Mouse (Mus musculus) spleen, postnatal 36 days (tissue): ENCODE results near the gene Rab4b.
A peak's percentile ranks its signal among the peaks of the same experiment; 100 is the strongest.

Experiments
- DNase-seq, 2 experiments: peaks; one replicate each; pipeline ENCODE4 v3.0.0; 2022; ENCODE audit warnings: low spot score in 2 of 2, mixed read lengths in 1 of 2

Rab4b gene

DNA sequence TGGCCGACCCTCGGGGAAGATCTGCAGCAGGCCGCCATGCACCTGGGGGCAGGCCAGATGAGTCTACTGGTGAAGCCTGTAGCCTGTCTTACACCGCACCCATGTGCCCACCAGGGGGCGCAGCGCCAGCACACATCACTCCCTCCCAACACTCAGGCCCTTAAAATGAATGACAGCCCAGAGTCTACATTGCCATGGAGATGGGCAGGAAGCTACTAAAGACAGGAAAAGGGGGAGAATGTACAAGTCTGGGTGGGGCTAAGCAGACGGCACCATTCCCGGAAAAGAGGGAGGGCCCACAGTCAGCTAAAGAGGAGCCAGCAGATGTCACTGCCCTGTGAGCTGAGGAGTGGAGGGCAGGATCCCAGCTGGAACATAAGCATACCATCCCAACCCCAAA, 18.8 kb downstream of the Rab4b start:
- peak; percentile 84 to 86 for DNase-seq

DNA sequence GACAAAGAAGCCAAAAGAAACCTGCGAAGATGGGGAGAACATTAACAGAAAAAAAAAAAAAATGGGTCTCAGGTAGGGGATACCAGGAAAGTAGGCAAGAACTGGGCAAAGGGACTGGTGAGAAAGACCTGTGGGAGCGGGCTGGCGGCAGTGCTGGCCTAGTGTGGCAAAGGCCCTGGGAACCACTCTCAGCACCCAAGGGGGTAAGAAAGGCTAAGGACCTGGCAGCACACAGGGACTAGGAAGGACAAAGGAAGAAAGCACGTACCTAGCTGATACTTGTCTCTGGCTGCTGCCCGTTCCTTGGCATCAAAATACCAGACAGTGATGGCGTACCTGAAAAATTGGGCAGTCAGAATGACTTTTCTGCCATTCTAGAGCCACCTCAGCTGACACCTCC, 19.4 kb downstream of the Rab4b start:
- DNase-seq = no peak

DNA sequence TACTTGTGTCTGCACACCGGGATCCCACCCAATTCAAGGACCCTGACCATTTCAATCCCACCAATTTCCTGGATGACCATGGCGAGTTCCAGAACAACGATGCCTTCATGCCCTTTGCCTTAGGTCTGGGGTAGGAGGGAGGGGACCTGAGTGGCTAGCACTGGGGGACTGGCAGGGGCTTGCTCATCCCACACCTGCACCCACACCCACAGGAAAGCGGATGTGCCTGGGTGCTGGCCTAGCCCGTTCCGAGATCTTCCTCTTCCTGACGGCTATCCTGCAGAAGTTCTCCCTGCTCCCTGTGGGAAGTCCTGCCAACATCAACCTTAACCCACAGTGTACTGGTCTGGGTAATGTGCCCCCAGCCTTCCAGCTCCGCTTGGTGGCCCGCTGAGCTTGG, 20.5 kb downstream of the Rab4b start:
- no peak for DNase-seq

DNA sequence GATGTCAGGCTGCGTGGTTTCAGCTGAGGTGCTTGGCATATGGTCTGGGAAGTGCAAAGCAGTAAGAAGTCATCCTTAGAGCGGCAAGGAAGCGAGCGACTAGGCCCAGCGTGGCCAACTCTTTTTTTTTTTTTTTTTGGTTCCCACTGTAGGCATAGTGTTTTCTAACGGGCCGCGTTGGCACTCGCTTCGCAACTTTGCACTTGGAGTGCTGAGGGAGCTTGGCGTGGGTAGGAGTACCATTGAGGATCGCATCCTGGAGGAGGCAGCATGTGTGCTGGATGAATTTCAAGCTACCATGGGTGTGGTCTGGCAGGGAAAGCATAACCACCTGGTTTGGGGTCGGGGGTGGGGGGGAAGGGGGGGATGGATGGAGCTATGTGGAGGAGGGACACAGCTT, 22.7 kb downstream of the Rab4b start:
- DNase-seq = no peak

DNA sequence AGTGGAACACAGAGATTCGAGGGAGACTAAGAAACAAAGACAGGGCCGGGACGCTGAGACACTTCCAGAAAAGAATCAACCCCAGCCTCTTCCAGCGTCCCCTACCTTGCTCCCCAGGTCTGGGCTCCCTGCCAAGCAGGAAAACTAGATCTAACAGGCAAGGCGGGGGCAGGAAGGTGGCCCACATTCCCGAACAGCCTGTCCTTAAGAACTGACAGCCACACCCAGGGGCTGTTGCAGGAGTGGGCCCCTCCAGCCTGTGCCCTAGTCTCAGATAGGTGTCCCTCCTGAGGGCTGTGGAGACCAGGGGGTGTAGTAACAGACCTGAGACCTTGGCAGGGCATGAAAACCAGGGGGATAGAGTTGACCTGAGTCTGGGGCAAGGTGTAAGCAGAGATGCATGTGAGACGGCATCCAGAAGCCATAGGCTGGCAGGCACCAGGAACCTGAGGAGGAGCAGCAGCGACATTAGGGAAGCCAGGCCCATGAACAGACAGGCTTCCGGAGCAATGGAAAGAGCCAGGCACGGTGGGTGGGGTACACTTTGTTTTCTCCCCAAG, 25.4 kb downstream of the Rab4b start, which contains the start of gene Cyp2t4:
Cyp2t4 (plus strand) TSS at position 510 of the 560 bp plus-strand sequence.
- no peak for DNase-seq

DNA sequence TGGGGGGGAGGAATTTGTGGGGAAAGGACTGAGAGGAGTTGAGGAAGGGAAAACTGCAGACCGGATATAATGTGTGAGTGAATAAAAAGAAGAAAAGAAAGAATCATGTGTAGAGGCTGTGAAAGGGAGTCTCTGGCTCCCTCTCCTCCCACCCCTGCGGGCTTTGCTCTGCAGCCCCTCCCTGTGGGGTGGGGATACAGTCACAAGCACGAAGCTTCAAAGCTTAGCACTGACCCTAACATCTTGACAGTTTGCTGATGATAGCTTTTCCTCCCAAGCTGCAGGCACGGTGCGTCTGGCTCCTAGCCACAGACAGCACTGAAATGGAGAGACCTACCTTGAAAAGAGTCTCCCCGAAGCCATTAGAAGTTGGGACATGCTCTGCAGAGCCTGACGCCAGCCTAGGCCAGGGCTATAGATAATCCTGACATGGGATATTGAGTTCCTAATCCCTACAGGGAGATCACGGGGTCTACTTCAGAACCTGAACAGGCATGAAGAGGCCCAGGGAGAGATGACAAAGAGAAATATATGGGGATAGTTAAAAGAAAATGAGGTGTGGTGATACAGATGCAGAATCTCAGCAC, 42.2 kb downstream of the Rab4b start:
- no peak for DNase-seq

DNA sequence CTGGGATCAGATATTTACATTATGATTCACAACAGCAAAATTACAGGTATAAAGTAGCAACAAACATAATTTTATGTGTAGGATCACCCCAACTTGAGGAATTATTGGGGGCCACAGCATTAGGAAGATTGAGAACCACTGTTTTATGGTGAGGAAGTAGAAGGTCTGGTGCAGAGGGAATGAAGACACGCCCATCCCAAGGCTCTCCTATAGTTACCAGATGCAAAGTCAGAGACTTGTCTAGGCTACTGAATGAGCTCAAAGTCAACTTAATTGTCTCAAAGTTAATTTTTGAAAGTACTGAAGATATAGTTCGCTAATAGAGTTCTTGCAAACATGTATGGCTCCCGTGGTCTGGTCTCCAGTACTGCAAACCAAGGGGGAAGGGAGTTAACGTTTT, 44.9 kb downstream of the Rab4b start:
- DNase-seq = no peak

DNA sequence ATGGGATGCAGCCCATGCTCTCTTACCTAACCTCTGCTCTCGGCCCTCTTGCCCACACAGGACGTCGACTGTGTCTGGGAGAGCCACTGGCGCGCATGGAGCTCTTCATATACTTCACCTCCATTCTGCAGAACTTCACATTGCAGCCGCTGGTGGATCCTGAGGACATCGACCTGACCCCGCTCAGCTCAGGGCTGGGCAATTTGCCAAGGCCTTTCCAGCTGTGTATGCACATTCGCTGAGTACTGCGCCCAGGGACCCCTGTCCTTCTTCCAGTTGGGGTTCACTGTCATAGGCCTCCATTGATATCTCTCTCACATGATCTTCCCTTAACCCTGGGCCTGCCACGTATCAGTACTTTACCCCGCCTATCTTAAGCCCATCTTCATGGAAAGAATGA, 45.5 kb downstream of the Rab4b start:
- DNase-seq = no peak

DNA sequence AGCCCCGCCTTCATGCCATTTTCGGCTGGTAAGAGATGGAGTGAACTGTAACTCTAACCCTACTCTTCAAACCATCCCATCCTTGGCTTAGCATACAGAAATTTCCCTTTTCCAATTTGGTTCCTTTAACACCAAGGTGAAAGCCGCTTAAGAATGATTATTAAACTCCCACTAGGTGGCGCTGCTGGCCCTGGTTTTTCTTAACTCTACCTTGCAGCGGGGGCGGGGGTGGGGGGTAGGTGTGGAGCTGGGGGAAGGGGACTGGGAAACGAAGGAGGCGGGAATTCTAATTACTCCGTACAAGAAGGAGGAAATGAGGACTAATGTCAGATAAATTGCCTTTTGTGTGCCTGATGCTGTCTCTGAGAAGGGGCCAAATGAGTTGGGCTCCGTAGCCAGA, 46.1 kb downstream of the Rab4b start:
- DNase-seq = no peak

DNA sequence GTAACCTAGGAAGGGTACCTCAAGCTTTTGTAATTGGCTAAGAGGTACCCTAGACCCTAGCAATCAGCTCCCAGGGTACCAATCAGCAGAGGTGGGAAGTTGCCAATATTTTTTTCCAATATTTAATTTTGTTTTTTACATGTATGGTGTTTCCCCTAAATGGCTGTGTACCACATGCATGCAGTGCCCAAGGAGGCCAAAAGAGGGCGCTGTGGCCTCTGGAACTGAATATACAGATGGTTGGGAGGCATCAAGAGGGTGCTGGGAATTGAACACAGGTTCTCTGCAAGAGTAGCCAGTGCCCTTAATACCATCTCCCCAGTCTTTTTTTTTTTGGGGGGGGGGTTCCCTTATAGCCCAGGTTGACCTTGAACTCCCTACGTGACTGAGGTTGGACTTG, 47.3 kb downstream of the Rab4b start:
- DNase-seq = no peak

DNA sequence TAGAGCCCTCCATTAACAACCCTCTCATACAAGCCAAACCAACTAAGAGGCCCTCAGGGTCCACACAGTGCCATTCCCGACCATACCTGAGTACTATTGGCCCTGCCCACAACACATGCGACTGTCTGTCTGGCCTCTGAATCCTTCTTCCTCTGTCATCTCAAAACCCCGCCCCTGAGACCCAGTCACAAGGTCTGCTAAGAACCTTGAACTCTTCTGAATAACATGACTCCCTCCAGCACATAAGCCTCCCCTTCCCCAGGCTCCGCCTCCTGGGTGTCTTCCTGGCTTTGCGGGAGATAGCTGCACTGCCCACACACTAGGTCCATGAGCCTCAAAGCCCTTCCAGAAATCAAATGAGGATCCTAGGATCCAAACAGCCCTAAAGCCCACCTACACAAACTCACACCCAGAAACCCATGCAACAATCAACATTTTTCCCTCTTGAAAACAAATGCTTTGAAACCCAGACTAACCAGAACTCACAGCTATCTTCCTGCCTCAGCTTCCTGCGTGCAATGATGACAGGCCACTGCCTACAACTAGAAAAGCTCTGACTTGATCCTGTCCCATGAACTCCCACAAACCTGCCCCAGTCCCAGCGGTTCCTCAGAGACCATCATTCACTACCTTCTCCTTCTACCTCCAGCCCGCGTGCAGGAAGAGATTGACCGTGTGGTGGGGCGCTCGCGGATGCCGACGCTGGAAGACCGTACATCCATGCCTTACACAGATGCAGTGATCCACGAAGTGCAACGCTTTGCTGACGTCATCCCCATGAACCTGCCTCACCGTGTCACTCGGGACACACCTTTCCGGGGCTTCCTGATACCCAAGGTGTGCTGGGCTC, 48.0 kb downstream of the Rab4b start:
- DNase-seq = no peak

DNA sequence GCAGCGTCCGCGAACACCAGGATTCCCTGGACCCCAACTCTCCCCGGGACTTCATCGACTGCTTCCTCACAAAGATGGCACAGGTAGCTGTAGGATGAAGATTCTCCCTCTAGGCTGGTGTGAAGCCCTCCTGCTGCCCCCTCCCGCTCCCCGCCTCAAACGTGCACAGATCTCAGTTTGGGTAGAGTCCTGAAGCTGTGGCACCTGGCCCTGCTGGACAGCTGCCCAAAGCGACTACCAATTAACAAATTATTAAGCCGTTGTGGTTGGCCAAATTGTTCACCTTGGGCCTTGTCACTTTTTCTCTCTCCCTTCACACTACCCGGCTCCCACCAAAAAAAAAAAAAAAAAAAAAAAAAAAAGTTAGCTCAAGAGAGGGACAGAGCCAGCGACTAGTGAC, 48.9 kb downstream of the Rab4b start:
- DNase-seq = no peak

DNA sequence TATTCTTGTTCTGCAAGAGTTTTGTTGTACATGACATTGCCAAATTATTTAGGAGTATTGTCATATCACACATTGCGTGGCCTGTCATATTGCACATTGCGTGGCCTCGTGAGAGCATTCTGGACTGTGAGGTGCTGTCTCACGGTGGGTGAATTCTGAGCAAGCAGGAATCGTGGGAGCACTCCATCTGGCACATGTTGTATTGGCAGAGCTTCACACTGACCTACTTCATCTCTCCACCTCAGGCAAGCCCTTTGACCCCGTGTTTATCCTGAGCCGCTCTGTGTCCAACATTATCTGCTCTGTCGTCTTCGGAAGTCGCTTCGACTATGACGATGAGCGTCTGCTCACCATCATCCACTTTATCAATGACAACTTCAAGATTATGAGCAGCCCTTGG, 49.8 kb downstream of the Rab4b start:
- DNase-seq = no peak

DNA sequence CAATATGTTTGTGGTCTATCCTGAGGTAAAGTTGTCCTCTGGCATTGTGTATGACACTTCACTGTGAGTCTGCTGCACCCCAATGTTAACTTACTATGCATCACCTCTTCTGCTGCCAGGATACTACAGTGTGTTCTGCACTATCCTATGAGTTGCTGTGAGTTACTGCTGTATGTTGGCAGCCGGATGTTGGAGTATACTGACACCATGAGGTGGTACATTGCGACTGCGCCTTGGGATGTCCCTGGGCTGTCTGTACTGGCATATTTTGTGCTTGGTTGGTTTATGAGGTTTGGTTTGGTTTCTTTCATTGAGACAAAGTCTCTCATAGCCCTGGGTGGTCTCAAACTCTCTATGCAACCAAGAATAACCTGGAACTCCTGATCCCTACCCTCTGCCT, 50.5 kb downstream of the Rab4b start:
- no peak for DNase-seq

DNA sequence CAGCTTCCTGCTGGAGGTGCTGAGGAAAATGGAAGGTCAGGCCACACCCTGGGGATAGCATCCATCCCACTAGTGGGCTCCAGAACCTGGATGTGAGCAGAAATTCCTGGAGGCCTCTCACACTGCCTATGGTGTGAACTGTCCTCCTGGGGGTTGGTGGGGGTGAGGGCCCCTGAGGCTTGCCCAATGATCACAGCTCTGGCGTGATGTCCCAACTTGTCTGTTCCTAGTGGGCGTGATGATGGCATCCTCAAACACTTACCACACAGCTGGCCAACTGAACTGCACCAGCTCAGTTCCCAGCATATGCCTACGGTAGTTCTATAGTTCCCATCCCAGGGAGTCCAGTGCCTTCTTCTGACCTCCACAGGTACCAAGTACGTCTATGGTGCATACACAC, 53.7 kb downstream of the Rab4b start:
- DNase-seq = no peak

DNA sequence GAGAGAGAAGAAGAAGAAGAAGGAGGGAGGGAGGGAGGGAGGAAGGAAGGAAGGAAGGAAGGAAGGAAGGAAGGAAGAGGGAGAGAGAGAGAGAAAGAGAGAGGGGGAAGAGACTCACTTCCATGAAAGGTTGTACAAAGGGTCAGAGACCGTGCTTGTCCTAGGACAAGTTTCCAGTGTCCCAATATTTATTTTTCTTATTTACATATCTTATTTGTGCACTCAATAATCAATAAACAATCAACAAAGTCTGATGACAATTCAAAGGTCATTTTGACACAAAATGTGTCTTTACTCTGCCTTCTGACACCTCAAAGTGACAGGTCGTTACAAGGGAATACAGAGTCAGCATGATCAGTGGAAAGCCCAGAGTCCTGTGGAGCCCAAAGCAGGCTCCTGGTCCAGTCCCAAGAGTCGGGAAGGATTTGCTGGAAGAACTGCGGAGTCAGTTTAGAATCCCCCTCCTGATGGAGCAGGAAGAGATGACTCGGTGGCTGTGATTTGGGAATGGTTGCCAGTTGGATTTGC, 54.3 kb downstream of the Rab4b start:
- no peak for DNase-seq

DNA sequence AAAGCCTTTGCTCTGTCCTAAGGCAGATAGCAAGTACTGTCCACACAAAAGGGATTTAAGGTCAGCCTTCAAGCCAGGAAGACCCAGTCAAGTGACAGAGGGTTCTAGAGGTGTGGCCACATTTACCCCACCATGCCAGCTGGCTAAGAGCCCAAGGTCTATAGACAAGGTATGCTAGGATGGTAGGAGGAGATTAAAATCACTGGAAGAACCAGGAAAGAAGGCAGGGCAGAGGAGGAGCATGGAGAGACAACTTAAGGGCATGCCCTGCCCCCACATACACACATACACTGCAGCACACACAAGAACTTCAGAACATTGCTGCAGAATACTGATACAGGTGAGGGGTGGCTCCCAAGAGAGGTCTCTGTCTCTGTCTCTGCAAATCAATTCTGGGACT, 59.0 kb downstream of the Rab4b start, which contains the start of gene Cyp2f2:
Cyp2f2 (plus strand) TSS at position 234 of the 400 bp plus-strand sequence.
- no peak for DNase-seq
